Mouse (Mus musculus) kidney, embryonic 16.5 days (tissue): ENCODE results near the gene Lsm2. TPM values are rescaled to one million over a fixed set of nuclear protein-coding genes. Genes with fewer than 3 reads are reported as not detected.
"Not testable (repeated sequence)": the region's sequence is repeated elsewhere in the genome, so short reads cannot be mapped to it uniquely, and the experiment has no call there.

Experiments
- ATAC-seq: fragments of 200-750 bp; cut with Nextera tagmentation; 2 replicates; pipeline ENCODE4 v1.8.0; 2017; ENCODE audit warnings: moderate TSS enrichment; ENCODE audit not compliant: low FRiP score, low TSS enrichment
- H3K27ac ChIP-seq: fragments of 300-500 bp; sonication (generic); 2 replicates; pipeline ENCODE4 v1.5.1; 2014; ENCODE audit warnings: low read length
- H3K27me3 ChIP-seq: fragments of 300-500 bp; sonication (generic); 2 replicates; pipeline ENCODE4 v1.6.1; 2014; ENCODE audit warnings: low read length, control low read depth, mixed read lengths; ENCODE audit not compliant: insufficient read depth
- H3K36me3 ChIP-seq: fragments of 300-500 bp; sonication (generic); 2 replicates; pipeline ENCODE4 v1.6.1; 2014; ENCODE audit warnings: low read length, control low read depth, mixed read lengths; ENCODE audit not compliant: insufficient read depth
- H3K4me1 ChIP-seq: fragments of 300-500 bp; sonication (generic); 2 replicates; pipeline ENCODE4 v1.6.1; 2014; ENCODE audit warnings: low read length, control low read depth, mixed read lengths; ENCODE audit not compliant: insufficient read depth
- H3K4me2 ChIP-seq: fragments of 300-500 bp; sonication (generic); replicated peaks from 2 replicates; pipeline ENCODE4 v1.6.1; 2014; ENCODE audit warnings: low read depth, low read length
- H3K4me3 ChIP-seq: fragments of 300-500 bp; sonication (generic); 2 replicates; pipeline ENCODE4 v1.5.1; 2014; ENCODE audit warnings: mild to moderate bottlenecking, low read length
- H3K9ac ChIP-seq: fragments of 300-500 bp; sonication (generic); replicated peaks from 2 replicates; pipeline ENCODE4 v1.6.1; 2014; ENCODE audit warnings: low read length
- H3K9me3 ChIP-seq: fragments of 300-500 bp; sonication (generic); 2 replicates; pipeline ENCODE4 v1.6.1; 2016; ENCODE audit warnings: low read length, control low read depth
- WGBS: fragments of 180-500 bp; shearing (Covaris S2); extraction: QIAGEN DNeasy Blood & Tissue Kit; methylation state at CpG from one replicate; pipeline ENCODE4 v1.1.7; 2014; 5-methylcytosine and 5-hydroxymethylcytosine counted together
- polyA plus RNA-seq: library from polyadenylated mRNA; unstranded; fragments of >200 nt; fragmentation: Nextera tagmentation; extraction: Ambion mirVana; gene quantifications from 2 replicates; pipeline ENCODE4 v1.2.1, GENCODE M21; 2015

Lsm2 gene
- polyA plus RNA-seq, 1 experiment from 2014 or later: 206 TPM

DNA sequence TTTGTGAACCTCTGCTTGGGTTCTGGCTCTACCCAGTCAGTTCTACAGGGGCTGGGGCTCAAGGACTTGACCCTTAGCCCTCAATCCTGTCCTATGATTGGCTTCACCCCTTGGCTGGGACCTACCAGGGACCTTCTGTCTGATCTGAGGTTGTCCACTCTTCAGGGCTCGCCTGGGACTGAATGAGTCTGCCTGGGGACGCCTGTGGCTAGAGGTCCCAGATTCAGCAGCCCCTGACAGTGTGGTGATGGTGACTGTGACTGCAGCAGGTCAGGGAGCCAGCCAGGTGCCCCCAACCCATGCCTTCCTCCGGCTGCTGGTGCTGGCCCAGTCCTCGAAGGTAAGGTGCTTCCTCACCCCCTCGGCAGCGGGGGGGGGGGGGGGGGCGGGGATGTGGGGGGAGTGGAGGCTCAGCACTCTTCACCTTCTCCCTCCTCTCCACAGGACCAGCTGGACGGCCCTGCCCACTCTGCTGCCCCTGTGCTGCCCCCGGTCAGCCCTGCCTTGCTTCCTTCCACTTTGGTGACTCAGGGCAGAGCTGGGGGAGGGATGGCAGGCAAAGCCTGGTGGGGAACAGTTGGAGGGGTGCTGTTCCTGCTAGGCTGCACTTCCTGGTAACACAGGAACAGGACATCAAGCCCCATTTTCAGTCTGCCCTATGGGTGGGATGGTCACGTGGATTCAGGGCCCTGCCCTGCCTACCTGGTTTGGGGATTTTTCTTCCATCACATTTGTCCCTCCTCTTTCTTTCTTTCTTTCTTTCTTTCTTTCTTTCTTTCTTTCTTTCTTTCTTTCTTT is 43.2 kb downstream of the Lsm2 start:
- Histone ChIP-seq H3K4me2 (no peak overlapping the region), H3K36me3 (no peaks in the 10 kb centered on the region), H3K4me1 (peaks cover 30% of the 10 kb centered on the region), H3K4me3 (no peak overlapping the region), H3K27ac (no peak overlapping the region), H3K9me3 (no peaks in the 10 kb centered on the region), H3K9ac (no peak overlapping the region), H3K27me3 (no peaks in the 10 kb centered on the region)
- no peak for ATAC-seq
- WGBS: 69% methylated on average over 5 of the region's 10 CpGs

DNA sequence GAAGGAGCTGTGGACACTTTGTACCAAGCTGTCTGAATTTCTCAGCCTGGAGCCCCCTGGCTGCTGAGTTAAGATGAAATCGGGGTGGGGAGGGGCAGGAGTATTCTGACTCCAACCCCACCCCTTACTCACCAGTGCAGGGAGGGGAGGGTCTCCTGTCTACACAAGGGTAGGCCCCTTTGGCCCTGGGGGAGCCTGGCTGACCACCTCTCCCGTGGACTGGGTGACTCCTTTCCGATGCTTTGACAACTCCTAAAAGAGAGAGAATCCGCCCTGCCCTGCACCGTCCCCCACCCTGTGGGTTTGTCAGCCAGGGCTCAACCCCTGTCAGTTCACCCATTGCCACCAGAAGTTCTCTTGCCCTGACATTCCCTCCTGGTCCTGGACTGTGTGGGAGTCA is 44.5 kb downstream of the Lsm2 start:
- H3K27ac ChIP-seq: no peak overlapping the region
- 62% methylated on average over 5 of the region's 5 CpGs for WGBS
- H3K4me1 ChIP-seq: peaks cover 30% of the 10 kb centered on the region
- H3K9me3 ChIP-seq: no peaks in the 10 kb centered on the region
- H3K36me3 ChIP-seq: no peaks in the 10 kb centered on the region
- peak overlapping the region; percentile 7 for H3K9ac ChIP-seq
- H3K4me2 ChIP-seq: no peak overlapping the region
- H3K27me3 ChIP-seq: no peaks in the 10 kb centered on the region
- ATAC-seq: no peak
- H3K4me3 ChIP-seq: no peak overlapping the region

DNA sequence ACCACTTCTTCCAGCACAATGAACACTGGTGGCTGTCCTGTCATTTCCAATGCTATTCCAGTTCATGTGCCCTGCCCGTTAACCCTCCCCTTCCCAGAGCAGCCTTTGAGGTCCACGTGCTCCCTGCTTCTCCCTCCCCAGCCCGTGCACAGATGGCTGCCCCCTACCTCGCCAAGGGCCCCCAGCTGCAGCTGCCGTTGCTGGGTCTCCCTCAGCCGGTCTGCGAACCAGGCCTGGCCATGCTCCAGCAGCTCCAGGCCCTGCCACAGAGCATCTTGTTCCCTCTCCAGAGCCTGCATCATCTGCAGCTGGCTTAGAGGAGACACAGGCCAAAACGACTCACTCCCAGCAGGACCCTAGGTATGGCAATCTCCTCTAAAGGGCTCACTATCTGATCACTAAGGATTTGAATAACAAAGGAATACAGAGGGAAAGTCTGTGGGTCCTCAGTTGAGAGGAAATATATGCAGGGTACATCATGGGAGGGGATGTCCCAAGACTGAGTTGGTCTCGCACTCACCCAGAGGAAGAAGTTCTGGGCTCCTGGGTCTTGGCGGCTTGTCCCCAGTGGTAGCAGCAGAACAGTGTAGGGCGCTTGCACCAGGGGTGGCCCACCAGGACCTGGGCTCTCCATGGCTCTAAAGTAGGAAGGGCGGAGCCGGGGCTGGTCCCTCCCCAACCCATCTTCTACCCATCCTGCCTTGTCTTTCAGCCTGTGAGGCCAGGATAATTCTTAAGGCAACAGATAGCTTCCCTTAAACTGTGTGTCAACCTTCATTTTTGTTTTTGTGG is 45.8 kb downstream of the Lsm2 start, which contains the start of gene Sapcd1:
Sapcd1 (minus strand) TSS at position 740 of the 792 bp plus-strand sequence.
- Histone ChIP-seq H3K4me3 (no peak within 1 kb of the TSS), H3K9ac (peak within 1 kb of the TSS; percentile 42), H3K4me1 (peaks cover 25% of the 10 kb centered on the region), H3K4me2 (0 out of 2 replicates have a peak within 1 kb of the TSS, but pooled peaks have one; percentile 12), H3K9me3 (no peaks in the 10 kb centered on the region), H3K36me3 (no peaks in the 10 kb centered on the region), H3K27ac (peak within 1 kb of the TSS; percentile 35; the same call in 1 of the 2 replicates), H3K27me3 (no peaks in the 10 kb centered on the region)
- 35% methylated on average over 13 of the region's 13 CpGs for WGBS
- peak; percentile 46 for ATAC-seq

DNA sequence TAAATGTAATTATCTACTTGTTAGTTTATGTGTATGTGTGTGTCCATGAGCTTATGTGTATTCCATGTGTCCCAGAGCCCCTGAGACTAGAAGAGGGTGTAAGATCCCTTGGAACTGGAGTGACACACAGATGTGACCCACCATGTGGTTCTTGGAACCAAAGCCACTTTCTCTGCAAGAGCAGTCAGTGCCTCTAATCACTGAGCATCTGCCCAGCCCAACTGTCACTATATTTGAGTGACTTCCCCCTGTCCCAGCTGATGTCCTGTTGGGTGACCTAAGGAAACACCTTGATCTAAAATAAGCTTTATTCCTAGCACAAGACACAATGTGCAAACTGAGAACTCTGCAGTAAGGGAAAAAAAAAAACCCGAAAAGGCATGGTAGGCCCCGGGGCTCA is 46.7 kb downstream of the Lsm2 start:
- 59% methylated on average over 2 of the region's 2 CpGs for WGBS
- H3K4me1 ChIP-seq: peaks cover 25% of the 10 kb centered on the region
- no peaks in the 10 kb centered on the region for H3K27me3 ChIP-seq
- ATAC-seq: no peak
- no peak overlapping the region for H3K9ac ChIP-seq
- H3K9me3 ChIP-seq: no peaks in the 10 kb centered on the region
- no peaks in the 10 kb centered on the region for H3K36me3 ChIP-seq
- H3K27ac ChIP-seq: no peak overlapping the region
- no peak overlapping the region for H3K4me2 ChIP-seq
- H3K4me3 ChIP-seq: no peak overlapping the region

DNA sequence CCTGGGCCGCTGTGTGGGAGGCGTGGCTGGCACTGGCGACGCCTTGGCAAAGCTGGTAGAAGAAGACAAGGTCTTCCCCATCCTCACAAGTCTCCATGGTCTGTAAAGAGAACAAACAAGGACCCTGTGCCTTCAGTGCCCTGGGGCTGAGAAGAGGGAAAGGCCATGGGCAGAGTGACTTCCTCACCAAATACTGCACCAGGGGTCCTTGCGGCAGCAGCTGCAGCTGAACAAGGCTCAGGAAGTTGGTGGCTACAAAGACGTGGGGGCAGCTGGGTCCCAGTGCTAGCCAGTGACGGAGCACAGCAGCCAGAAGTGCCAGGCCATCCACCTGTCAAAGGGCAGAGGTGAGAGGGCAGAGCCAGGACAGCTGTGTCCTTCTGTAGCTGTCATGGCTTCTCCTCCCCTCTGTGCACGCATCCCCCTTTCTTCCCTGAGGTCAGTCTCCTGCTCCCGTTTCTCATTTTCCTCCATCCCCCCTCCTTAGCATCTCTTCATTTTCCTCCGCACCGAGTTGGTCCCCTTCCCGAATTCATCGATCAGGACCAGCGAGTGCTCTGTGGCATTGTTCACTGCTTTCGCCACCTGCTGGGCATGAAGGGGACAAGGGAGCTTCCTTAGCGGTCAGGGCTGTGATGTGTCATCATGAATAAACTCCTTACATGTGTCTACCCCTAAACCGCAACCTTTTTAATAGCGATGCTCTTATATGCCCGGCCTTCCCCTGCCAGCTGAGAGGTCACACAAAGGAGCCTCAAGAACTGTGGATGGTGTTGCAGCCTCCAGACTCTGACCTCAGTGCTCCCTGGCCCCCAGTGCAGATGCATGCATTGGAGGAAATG is 48.2 kb downstream of the Lsm2 start:
- H3K27me3 ChIP-seq: no peaks in the 10 kb centered on the region
- no peak for ATAC-seq
- H3K4me2 ChIP-seq: no peak overlapping the region
- H3K9me3 ChIP-seq: no peaks in the 10 kb centered on the region
- no peaks in the 10 kb centered on the region for H3K36me3 ChIP-seq
- peaks cover 20% of the 10 kb centered on the region for H3K4me1 ChIP-seq
- H3K9ac ChIP-seq: no peak overlapping the region
- WGBS: 35% methylated on average over 19 of the region's 19 CpGs
- no peak overlapping the region for H3K4me3 ChIP-seq
- H3K27ac ChIP-seq: no peak overlapping the region

DNA sequence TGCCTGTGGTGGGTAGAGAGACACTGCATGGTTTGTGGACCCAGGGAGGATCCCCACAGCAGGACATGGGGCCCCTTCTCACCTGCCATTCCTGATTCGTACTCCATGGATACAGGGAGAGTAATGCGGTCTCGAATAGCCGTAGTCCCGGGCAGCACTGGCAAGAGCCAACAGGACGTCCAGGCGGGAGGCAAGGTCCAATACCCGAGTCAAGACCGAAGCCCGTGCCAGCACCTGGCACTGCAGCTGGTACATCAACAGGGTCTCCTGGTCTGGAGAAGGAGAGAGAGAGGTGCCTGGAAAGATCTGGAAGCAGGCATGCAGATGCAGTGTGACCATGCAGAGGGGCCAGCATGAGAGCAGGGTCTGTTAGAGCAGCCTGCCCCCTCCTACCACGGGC is 49.6 kb downstream of the Lsm2 start:
- Histone ChIP-seq H3K4me1 (peaks cover 13% of the 10 kb centered on the region; the same call in 1 of the 2 replicates), H3K27me3 (no peaks in the 10 kb centered on the region), H3K27ac (no peak overlapping the region), H3K4me3 (no peak overlapping the region), H3K9me3 (no peaks in the 10 kb centered on the region), H3K36me3 (no peaks in the 10 kb centered on the region), H3K9ac (no peak overlapping the region), H3K4me2 (no peak overlapping the region)
- WGBS: 92% methylated on average over 11 of the region's 11 CpGs
- no peak for ATAC-seq

DNA sequence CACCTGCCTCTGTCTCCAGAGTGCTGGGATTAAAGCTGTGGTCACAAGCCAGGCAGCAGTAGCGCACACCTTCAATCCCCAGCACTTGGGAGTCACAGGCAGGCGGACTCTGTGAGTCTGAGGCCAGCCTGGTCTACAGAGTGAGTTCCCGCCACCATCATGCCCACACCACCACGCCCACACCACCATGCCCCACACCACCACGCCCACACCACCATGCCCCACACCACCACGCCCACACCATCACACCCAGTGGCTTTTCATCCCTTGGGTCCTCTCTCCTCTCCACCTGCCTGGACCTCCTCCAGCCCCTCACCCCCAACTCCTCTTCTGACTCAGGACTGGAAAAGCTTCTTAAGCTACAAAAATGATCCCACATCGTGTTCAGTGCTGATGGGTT is 50.2 kb downstream of the Lsm2 start:
- Histone ChIP-seq H3K9ac (no peak overlapping the region), H3K27ac (no peak overlapping the region), H3K4me2 (no peak overlapping the region), H3K9me3 (no peaks in the 10 kb centered on the region), H3K4me3 (no peak overlapping the region), H3K27me3 (no peaks in the 10 kb centered on the region), H3K4me1 (peaks cover 10% of the 10 kb centered on the region; the same call in 1 of the 2 replicates), H3K36me3 (no peaks in the 10 kb centered on the region)
- ATAC-seq: no peak
- 81% methylated on average over 7 of the region's 7 CpGs for WGBS

DNA sequence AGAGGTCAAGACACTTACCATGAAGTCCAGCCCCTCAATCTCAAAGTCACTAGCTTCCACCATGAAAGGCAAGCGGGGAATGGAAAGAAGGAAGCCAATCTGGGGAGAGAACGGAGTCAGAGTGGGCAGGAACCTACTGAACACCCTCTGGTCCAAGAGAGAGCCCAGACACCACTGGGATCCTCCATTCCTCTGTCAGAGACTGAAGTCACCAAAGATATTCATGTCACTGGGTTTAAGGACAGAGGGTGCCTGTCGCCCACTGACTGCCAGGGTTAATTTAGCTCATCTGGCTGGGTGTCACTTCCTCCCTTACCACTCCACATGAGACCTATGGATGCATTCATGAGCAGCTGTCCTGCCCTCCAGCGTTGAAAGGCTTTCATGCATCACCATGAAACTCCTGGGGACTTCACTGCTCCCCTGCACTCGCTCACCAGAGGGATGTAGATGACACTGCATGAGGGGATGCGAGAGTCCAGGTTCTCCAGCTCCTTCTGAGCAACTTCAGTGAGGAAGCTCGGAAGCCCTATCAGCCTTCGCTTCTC is 50.7 kb downstream of the Lsm2 start:
- Histone ChIP-seq H3K36me3 (no peaks in the 10 kb centered on the region), H3K9me3 (no peaks in the 10 kb centered on the region), H3K4me2 (no peak overlapping the region), H3K27ac (no peak overlapping the region), H3K9ac (no peak overlapping the region), H3K4me3 (no peak overlapping the region), H3K4me1 (peaks cover 6% of the 10 kb centered on the region; the same call in 1 of the 2 replicates), H3K27me3 (no peaks in the 10 kb centered on the region)
- ATAC-seq: no peak
- WGBS: 75% methylated on average over 8 of the region's 8 CpGs

DNA sequence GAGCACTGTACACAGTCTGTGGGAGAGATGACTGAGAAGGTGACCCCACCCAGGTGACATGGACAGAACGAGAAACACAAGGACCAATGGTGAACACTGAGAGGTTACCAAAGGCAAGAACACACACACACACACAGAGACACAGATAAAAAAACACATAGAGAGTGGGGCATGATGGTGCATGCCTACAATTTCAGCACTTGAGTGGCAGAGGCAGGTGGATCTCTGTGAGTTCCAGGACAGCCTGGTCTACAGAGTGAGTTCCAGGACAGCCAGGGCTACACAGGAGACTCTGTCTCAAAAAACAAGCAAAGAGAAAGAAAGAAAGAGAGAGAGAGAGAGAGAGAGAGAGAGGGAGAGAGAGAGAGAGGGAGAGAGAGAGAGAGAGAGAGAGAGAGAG is 52.0 kb downstream of the Lsm2 start:
- H3K9ac ChIP-seq, H3K9me3 ChIP-seq, H3K4me3 ChIP-seq, H3K4me2 ChIP-seq, H3K36me3 ChIP-seq, H3K4me1 ChIP-seq, ATAC-seq, H3K27me3 ChIP-seq, H3K27ac ChIP-seq: not testable (repeated sequence)
- WGBS: 60% methylated on average over 1 of the region's 1 CpGs
